Mouse (Mus musculus) embryonic facial prominence, embryonic 13.5 days (tissue): ENCODE measurements around the gene Relb. TPM values are rescaled to one million over a fixed set of nuclear protein-coding genes. Genes with fewer than 3 reads are reported as not detected.
"Not testable (repeated sequence)": the region's sequence is repeated elsewhere in the genome, so short reads cannot be mapped to it uniquely, and the experiment has no call there.

Experiments
- ATAC-seq: fragments of 200-750 bp; cut with Nextera tagmentation; 2 replicates; pipeline ENCODE4 v1.8.0; 2017; ENCODE audit warnings: low read depth; ENCODE audit not compliant: insufficient number of reproducible peaks, insufficient read depth, low FRiP score, low TSS enrichment
- H3K27ac ChIP-seq: fragments of 300-500 bp; sonication (generic); 2 replicates; pipeline ENCODE4 v1.5.1; 2015; ENCODE audit warnings: moderate library complexity, mild to moderate bottlenecking, inconsistent platforms
- H3K27me3 ChIP-seq: fragments of 300-500 bp; sonication (generic); 2 replicates; pipeline ENCODE4 v1.6.1; 2015; ENCODE audit warnings: mild to moderate bottlenecking, inconsistent platforms
- H3K36me3 ChIP-seq: fragments of 300-500 bp; sonication (generic); 2 replicates; pipeline ENCODE4 v1.6.1; 2015; ENCODE audit warnings: mild to moderate bottlenecking, inconsistent platforms
- H3K4me1 ChIP-seq: fragments of 300-500 bp; sonication (generic); 2 replicates; pipeline ENCODE4 v1.6.1; 2015; ENCODE audit warnings: inconsistent platforms
- H3K4me2 ChIP-seq: fragments of 300-500 bp; sonication (generic); 2 replicates; pipeline ENCODE4 v1.6.1; 2015; ENCODE audit warnings: moderate library complexity, mild to moderate bottlenecking, inconsistent platforms
- H3K4me3 ChIP-seq: fragments of 300-500 bp; sonication (generic); 2 replicates; pipeline ENCODE4 v1.5.1; 2015; ENCODE audit warnings: mild to moderate bottlenecking, inconsistent platforms
- H3K9ac ChIP-seq: fragments of 300-500 bp; sonication (generic); 2 replicates; pipeline ENCODE4 v1.6.1; 2015; ENCODE audit warnings: mild to moderate bottlenecking, inconsistent platforms
- H3K9me3 ChIP-seq: fragments of 300-500 bp; sonication (generic); 2 replicates; pipeline ENCODE4 v1.6.1; 2016; ENCODE audit warnings: inconsistent platforms
- WGBS: fragments of 180-500 bp; shearing (Covaris S2); methylation state at CpG from one replicate; pipeline ENCODE4 v1.1.7; 2015; ENCODE audit warnings: mixed read lengths; 5-methylcytosine and 5-hydroxymethylcytosine counted together
- polyA plus RNA-seq: library from polyadenylated mRNA; unstranded; fragments of >200 nt; fragmentation: Nextera tagmentation; extraction: Ambion mirVana; gene quantifications from 2 replicates; pipeline ENCODE4 v1.2.1, GENCODE M21; 2015

Gene Relb
- polyA plus RNA-seq, 1 experiment from 2014 or later = 7.5 TPM

DNA sequence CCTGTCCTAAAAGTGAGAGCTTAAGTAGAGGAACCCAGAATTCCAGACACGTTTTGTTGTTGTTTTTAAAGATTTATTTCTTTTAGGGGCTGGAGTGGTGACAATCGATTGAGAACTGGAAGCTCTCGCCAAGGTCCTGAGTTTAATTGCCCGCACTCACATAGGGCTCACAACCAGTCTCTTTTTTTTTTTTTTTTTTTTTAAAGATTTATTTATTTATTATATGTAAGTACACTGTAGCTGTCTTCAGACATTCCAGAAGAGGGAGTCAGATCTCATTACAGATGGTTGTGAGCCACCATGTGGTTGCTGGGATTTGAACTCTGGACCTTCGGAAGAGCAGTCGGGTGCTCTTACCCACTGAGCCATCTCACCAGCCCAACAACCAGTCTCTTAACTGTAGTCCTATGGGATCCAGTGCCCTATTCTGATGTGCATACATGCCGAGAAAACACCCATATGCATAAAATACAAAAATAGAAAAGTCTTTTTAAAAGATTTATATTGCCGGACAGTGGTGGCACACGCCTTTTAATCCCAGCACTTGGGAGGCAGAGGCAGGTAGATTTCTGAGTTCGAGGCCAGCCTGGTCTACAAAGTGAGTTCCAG is 24.5 kb downstream of the Relb start:
- not testable (repeated sequence) for H3K27me3 ChIP-seq, H3K9me3 ChIP-seq, ATAC-seq
- H3K9ac ChIP-seq = peak overlapping the region; percentile 98
- peak overlapping the region; percentile 99 for H3K4me3 ChIP-seq
- 0 out of 2 replicates have a peak overlapping the region, but pooled peaks have one; percentile 81 for H3K27ac ChIP-seq
- peaks cover 33% of the 10 kb centered on the region for H3K36me3 ChIP-seq
- peaks cover 24% of the 10 kb centered on the region for H3K4me1 ChIP-seq
- peak overlapping the region; percentile 69 for H3K4me2 ChIP-seq
- 59% methylated on average over 10 of the region's 10 CpGs for WGBS

GRCm38 (mm10) chr7:19603849-19604605 is 25.2 kb downstream of the Relb start, which contains the start of gene Clasrp:
Clasrp (minus strand) TSS chr7:19604486.
- peak within 1 kb of the TSS; percentile 99 for H3K4me3 ChIP-seq
- WGBS = under 1% methylated on average over 57 of the region's 57 CpGs
- H3K27ac ChIP-seq = peak within 1 kb of the TSS; percentile 81
- H3K9ac ChIP-seq = peak within 1 kb of the TSS; percentile 98
- H3K4me2 ChIP-seq = peak within 1 kb of the TSS; percentile 69
- H3K27me3 ChIP-seq = no peaks in the 10 kb centered on the region
- peaks cover 24% of the 10 kb centered on the region for H3K4me1 ChIP-seq
- no peaks in the 10 kb centered on the region for H3K9me3 ChIP-seq
- peak; percentile 82 for ATAC-seq
- H3K36me3 ChIP-seq = peaks cover 40% of the 10 kb centered on the region

DNA sequence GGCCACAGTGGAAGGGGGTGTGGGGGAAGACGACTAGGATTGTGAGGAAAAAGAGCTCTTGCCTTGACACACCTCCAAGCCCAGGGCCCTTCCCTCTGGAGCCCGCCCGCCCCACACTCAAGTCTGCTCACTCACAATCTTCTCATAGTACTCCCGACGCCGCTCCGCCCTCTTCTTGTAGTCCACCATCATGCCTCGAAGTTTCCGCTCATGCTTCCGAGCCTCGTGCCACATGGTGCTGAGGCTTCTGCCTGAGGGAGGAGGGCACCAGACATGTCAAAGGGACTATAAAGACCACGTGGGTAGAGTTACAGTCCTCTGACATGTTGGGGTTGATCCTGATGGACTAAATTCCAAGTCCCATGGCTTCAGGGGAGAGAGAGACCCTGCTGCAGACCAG is 26.2 kb downstream of the Relb start:
- 77% methylated on average over 12 of the region's 12 CpGs for WGBS
- Histone ChIP-seq H3K9me3 (no peaks in the 10 kb centered on the region), H3K27ac (no peak overlapping the region), H3K4me2 (peak overlapping the region; percentile 69), H3K4me3 (peak overlapping the region; percentile 99), H3K4me1 (peaks cover 24% of the 10 kb centered on the region), H3K9ac (peak overlapping the region; percentile 98), H3K27me3 (no peaks in the 10 kb centered on the region), H3K36me3 (peaks cover 50% of the 10 kb centered on the region)
- ATAC-seq = no peak

DNA sequence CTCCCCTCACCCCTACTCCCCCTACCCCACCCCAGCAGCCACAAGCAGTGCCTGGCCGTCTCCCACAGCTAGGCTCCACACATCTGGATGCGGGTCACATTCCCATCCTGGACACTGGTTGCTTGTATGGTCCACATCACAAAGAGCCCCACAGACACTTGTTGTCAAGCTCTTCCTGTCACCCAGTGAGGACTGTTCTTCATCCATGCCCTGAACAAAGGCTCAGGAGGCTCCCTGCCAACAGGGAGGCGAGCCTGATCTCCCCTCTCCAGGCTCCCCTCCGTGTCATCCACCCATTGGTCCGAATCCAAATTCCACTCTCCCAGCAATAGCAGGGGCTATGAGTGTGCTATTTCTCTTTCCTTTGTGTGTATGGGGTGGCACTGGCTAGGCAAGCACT is 28.7 kb downstream of the Relb start:
- Histone ChIP-seq H3K36me3 (peaks cover 69% of the 10 kb centered on the region), H3K4me3 (no peak overlapping the region), H3K27ac (no peak overlapping the region), H3K27me3 (no peaks in the 10 kb centered on the region), H3K4me2 (no peak overlapping the region), H3K9me3 (no peaks in the 10 kb centered on the region), H3K4me1 (peaks cover 24% of the 10 kb centered on the region), H3K9ac (0 out of 2 replicates have a peak overlapping the region, but pooled peaks have one; percentile 44)
- WGBS = 74% methylated on average over 5 of the region's 5 CpGs
- no peak for ATAC-seq

DNA sequence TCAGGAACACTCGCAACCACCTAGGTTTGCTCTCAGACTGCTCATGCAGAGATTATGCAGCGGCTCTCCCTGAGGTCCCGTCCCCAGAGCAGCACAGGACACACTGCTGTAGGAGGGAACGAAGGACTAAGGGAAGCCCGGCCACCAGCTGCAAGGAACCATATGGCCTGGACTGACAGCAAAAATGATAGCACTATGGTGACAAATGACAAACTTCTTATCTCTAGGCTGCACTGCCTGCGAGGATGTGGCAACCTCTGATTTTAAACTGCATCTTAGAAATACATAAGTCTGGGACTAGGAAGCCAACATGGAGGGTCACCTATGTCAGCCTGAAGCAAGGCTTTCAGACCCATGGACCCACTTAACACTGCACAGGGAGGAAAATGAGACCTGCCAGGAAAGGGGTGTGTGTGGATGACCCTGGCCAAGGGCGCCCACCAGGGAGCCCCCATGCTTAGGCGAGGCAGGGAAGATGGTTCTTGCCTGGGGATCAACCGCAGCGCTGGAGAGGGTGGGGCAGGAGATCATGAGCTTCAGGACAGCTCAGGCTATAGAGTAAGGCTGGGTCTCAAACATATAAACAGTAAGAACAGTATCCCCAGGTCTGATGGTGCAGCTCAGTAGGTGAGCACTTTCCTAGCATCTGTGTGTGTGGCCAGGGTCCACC is 36.0 kb downstream of the Relb start:
- no peaks in the 10 kb centered on the region for H3K4me1 ChIP-seq
- no peak overlapping the region for H3K9ac ChIP-seq
- H3K4me2 ChIP-seq = no peak overlapping the region
- 91% methylated on average over 10 of the region's 10 CpGs for WGBS
- H3K36me3 ChIP-seq = peaks cover 93% of the 10 kb centered on the region
- no peak overlapping the region for H3K4me3 ChIP-seq
- H3K27me3 ChIP-seq = no peaks in the 10 kb centered on the region
- no peak for ATAC-seq
- H3K9me3 ChIP-seq = no peaks in the 10 kb centered on the region
- no peak overlapping the region for H3K27ac ChIP-seq

DNA sequence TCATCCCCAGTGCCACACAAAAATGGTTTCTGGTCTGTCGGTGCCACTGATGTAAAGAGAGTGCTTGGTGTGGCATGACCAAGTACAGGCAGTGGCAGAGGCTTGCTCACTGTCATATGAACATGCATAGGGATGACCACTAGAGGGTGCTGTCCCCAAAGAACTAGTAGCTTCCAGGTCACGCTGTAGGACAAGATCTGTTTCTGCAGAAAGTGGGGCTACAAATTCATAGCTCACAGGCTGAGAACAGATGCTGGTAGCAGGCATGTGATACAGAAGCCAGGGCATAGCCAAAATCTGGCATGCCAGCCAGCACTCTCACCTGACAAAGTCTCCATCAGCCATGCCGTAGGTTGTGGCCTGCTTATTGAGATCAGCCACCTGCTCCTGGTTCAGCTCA is 39.3 kb downstream of the Relb start:
- Histone ChIP-seq H3K27ac (no peak overlapping the region), H3K9me3 (no peaks in the 10 kb centered on the region), H3K27me3 (no peaks in the 10 kb centered on the region), H3K36me3 (peaks cover 98% of the 10 kb centered on the region), H3K9ac (no peak overlapping the region), H3K4me1 (no peaks in the 10 kb centered on the region), H3K4me3 (no peak overlapping the region), H3K4me2 (no peak overlapping the region)
- ATAC-seq = no peak
- WGBS = 65% methylated on average over 3 of the region's 3 CpGs

DNA sequence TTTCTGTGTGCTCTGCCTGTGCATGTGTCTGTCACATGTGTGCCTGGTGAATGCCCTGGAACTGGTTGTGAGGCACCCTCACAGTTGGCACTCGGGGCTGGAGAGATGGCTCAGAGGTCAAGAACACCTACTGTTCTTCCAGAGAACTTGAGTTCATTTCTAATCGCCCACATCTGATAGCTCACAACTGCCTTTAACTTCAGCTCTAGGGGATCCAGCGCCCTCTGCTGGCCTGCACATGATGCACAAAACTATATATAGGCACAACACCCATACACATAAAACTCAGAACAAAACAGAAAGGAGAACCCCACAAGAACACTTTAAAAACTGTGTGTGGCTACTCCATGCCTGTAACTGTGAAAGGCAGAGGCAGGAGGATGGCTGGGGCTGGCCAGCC is 40.0 kb downstream of the Relb start:
- H3K4me2 ChIP-seq = no peak overlapping the region
- H3K9ac ChIP-seq = no peak overlapping the region
- H3K27ac ChIP-seq = no peak overlapping the region
- no peak for ATAC-seq
- H3K4me1 ChIP-seq = no peaks in the 10 kb centered on the region
- H3K4me3 ChIP-seq = no peak overlapping the region
- H3K27me3 ChIP-seq = no peaks in the 10 kb centered on the region
- H3K36me3 ChIP-seq = peaks cover 99% of the 10 kb centered on the region
- WGBS = 49% methylated on average over 3 of the region's 3 CpGs
- H3K9me3 ChIP-seq = no peaks in the 10 kb centered on the region

DNA sequence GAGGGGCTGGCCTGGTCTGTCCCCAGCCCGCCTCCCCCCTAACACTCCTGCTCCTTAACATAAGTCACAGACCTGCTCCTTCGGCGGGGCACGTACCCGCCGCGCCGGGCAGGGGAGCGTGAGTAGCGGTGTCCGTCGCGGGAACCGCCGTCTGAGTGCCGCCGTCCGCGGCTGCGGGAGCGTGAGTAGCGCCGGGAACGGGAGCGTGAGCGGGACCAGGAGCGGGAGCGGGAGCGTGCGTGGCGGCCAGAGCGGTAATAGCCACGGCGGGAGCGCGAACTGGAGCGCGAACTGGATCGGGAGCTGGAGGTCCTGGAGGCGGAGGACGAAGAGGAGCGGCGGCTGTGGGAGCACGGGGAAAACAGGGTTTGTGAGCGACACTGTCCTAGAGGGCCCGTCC is 43.0 kb downstream of the Relb start:
- no peaks in the 10 kb centered on the region for H3K27me3 ChIP-seq
- WGBS = 77% methylated on average over 46 of the region's 46 CpGs
- H3K4me2 ChIP-seq = no peak overlapping the region
- H3K9me3 ChIP-seq = no peaks in the 10 kb centered on the region
- no peak for ATAC-seq
- no peak overlapping the region for H3K4me3 ChIP-seq
- H3K27ac ChIP-seq = no peak overlapping the region
- H3K4me1 ChIP-seq = no peaks in the 10 kb centered on the region
- H3K9ac ChIP-seq = no peak overlapping the region
- H3K36me3 ChIP-seq = peaks cover 98% of the 10 kb centered on the region

GRCm38 (mm10) chr7:19580634-19581033 is 48.6 kb downstream of the Relb start:
- Histone ChIP-seq H3K9ac (0 out of 2 replicates have a peak overlapping the region, but pooled peaks have one; percentile 6), H3K4me1 (peaks cover 27% of the 10 kb centered on the region), H3K4me2 (no peak overlapping the region), H3K36me3 (peaks cover 60% of the 10 kb centered on the region), H3K27me3 (peaks cover 32% of the 10 kb centered on the region), H3K9me3 (no peaks in the 10 kb centered on the region), H3K27ac (no peak overlapping the region), H3K4me3 (no peak overlapping the region)
- ATAC-seq = no peak
- WGBS = 82% methylated on average over 8 of the region's 8 CpGs

GRCm38 (mm10) chr7:19579751-19580150 is 49.5 kb downstream of the Relb start:
- H3K4me1 ChIP-seq = peaks cover 27% of the 10 kb centered on the region

DNA sequence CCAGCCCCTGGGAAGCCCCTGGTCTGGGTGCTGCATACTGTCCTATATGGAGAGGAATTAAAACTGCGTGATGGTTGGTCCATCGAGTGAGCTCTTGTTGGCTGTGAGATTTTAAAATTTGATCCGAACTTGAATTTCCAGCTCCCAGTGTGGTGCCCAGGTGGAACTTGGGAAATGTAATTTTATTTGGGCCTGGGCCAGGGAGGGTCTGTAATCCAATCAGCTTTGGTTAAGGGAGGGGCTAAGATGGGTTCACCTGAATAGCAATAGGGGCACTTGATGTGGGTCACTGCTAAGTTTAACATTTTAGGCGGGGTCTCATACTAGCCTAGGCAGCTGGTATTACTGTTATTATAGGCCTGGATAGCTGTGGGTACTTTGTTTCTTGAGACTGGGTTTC is 50.8 kb downstream of the Relb start:
- peaks cover 33% of the 10 kb centered on the region for H3K4me1 ChIP-seq
- no peak overlapping the region for H3K4me3 ChIP-seq
- H3K27me3 ChIP-seq = peaks cover 39% of the 10 kb centered on the region
- ATAC-seq = no peak
- no peaks in the 10 kb centered on the region for H3K9me3 ChIP-seq
- WGBS = 61% methylated on average over 4 of the region's 4 CpGs
- H3K9ac ChIP-seq = no peak overlapping the region
- peaks cover 39% of the 10 kb centered on the region for H3K36me3 ChIP-seq
- H3K4me2 ChIP-seq = peak overlapping the region; percentile 82; the same call in 1 of the 2 replicates
- no peak overlapping the region for H3K27ac ChIP-seq

More at GRCm38 (mm10) chr7:19579751-19580150, 49.5 kb downstream of the Relb start:
- peaks cover 37% of the 10 kb centered on the region for H3K27me3 ChIP-seq
- WGBS = 80% methylated on average over 10 of the region's 10 CpGs
- H3K27ac ChIP-seq = no peak overlapping the region
- H3K4me2 ChIP-seq = no peak overlapping the region
- no peak overlapping the region for H3K9ac ChIP-seq
- peaks cover 52% of the 10 kb centered on the region for H3K36me3 ChIP-seq
- no peak for ATAC-seq
- no peaks in the 10 kb centered on the region for H3K9me3 ChIP-seq
- H3K4me3 ChIP-seq = no peak overlapping the region
